Mouse (Mus musculus) liver, postnatal 0 days (tissue): ENCODE measurements at regions not wholly inside any gene's neighbourhood (a gene's known extent, or its start where the extent isn't known, plus 50 kb on each side); places are given as distances from the start of the nearest gene placed in this dataset.

Experiments used
- CTCF ChIP-seq: sonication (generic); IDR thresholded peaks from 2 replicates; pipeline ENCODE4 v1.5.1; 2016; ENCODE audit warnings: antibody characterized with exemption, low read depth
- EP300 ChIP-seq: IDR thresholded peaks from 2 replicates; pipeline ENCODE4 v1.6.1; 2016; ENCODE audit warnings: antibody characterized with exemption, low read depth, mild to moderate bottlenecking

DNA sequence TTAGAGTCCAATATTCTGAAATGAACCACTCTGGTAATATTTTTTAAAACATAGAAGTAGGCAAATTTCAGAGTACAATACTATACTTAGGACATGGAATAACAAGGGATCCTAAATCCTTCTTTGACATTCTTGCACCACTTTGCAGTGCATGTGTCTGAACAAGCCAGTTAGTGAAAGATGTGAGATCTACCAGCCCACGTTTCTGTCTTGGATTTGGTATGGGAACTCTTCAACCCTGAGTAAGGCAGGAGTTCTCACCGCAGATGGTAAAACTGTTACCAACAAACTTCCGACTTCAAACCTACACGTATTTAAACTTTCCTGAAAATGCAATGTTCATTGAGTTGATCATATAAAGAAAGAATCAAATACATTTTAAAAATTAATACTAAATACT, 894.7 kb upstream of the Adam24 start:
- no peak for TF ChIP-seq EP300
- TF ChIP-seq CTCF: no peak
